Mouse (Mus musculus) intestine, postnatal 0 days (tissue): Measurements from ENCODE around the gene Srgap1. TPM values are rescaled to one million over a fixed set of nuclear protein-coding genes. Genes with fewer than 3 reads are reported as not detected.

ENCODE experiments used
- ATAC-seq: fragments of 200-750 bp; cut with Nextera tagmentation; 2 replicates; pipeline ENCODE4 v1.8.0; 2017; ENCODE audit warnings: mild to moderate bottlenecking, moderate TSS enrichment, moderate library complexity
- H3K27ac ChIP-seq: fragments of 300-500 bp; sonication (generic); 2 replicates; pipeline ENCODE4 v1.5.1; 2014; ENCODE audit warnings: mild to moderate bottlenecking, low read depth, low read length, moderate library complexity
- H3K27me3 ChIP-seq: fragments of 300-500 bp; sonication (generic); replicated peaks from 2 replicates; pipeline ENCODE4 v1.6.1; 2014; ENCODE audit warnings: low read length, mixed read lengths; ENCODE audit not compliant: control insufficient read depth, insufficient read depth
- H3K36me3 ChIP-seq: fragments of 300-500 bp; sonication (generic); 2 replicates; pipeline ENCODE4 v1.6.1; 2014; ENCODE audit warnings: mild to moderate bottlenecking, moderate library complexity; ENCODE audit not compliant: control insufficient read depth, insufficient read depth
- H3K4me1 ChIP-seq: fragments of 300-500 bp; sonication (generic); replicated peaks from 2 replicates; pipeline ENCODE4 v1.6.1; 2014; ENCODE audit warnings: antibody characterized with exemption, low read length, mixed read lengths; ENCODE audit not compliant: control insufficient read depth, insufficient read depth
- H3K4me2 ChIP-seq: fragments of 300-500 bp; sonication (generic); replicated peaks from 2 replicates; pipeline ENCODE4 v1.6.1; 2014; ENCODE audit warnings: low read depth, mild to moderate bottlenecking, moderate library complexity
- H3K4me3 ChIP-seq: fragments of 300-500 bp; sonication (generic); 2 replicates; pipeline ENCODE4 v1.5.1; 2014; ENCODE audit warnings: low read depth, low read length
- H3K9ac ChIP-seq: fragments of 300-500 bp; sonication (generic); 2 replicates; pipeline ENCODE4 v1.6.1; 2014; ENCODE audit warnings: mild to moderate bottlenecking, low read depth, low read length
- H3K9me3 ChIP-seq: fragments of 300-500 bp; sonication (generic); 2 replicates; pipeline ENCODE4 v1.6.1; 2016; ENCODE audit warnings: mixed run types; ENCODE audit not compliant: control insufficient read depth
- CTCF ChIP-seq: sonication (generic); IDR thresholded peaks from 2 replicates; pipeline ENCODE4 v1.5.1; 2016; ENCODE audit warnings: low read depth, mild to moderate bottlenecking, control low read depth, antibody characterized with exemption, moderate library complexity
- WGBS: fragments of 180-500 bp; shearing (Covaris S2); extraction: QIAGEN DNeasy Blood & Tissue Kit; methylation state at CpG from one replicate; pipeline ENCODE4 v1.1.7; 2014; 5-methylcytosine and 5-hydroxymethylcytosine counted together
- polyA plus RNA-seq: library from polyadenylated mRNA; unstranded; fragments of >200 nt; fragmentation: Nextera tagmentation; extraction: Ambion mirVana; gene quantifications from 2 replicates; pipeline ENCODE4 v1.2.1, GENCODE M21; 2015

Srgap1 gene
- polyA plus RNA-seq, 1 experiment from 2014 or later = 2.6 TPM

DNA sequence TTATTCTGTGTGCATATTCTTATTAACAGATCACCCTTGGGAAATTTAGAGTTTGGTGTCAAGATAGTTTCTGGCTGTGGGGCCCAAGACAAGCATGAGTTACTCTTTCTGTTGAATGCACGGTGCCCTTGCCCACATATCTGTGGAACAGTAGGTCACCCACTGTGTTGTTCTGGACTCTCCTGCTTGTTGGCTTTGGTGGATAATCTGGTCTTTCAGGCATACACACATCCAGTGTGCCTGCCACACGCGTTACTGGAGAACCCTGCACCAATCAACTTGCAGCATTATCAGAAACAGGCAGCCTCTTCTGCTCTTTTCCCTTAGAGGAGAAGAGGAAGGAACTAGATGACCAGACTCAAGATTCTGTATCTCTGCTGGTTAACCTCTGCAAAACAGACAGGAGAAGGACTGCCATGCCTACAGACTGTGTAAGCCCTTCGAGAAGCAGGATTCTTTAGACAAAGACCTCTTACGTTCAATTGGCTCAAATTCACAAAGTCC is 217.3 kb downstream of the Srgap1 start:
- TF ChIP-seq CTCF = no peak
- H3K4me1 ChIP-seq = no peaks in the 10 kb centered on the region

DNA sequence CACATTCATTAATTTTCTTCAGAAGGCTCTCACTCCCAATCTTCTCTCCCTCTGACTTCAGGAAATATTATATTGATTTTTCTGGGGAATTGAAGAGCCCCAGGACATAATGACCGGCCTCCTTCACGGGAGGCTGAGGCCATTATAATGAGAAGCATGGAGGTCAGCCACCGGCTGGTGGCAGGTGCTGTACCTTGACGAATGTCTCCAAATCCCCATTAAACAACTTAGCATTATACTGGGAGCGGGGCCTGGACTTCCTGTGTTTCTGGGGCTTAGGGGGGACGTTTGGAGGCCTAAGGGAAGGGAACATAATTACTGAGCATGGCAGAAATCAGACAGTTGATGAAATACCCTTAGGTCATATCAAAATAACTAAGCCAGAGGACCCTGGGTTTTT is 218.1 kb downstream of the Srgap1 start:
- no peak for ATAC-seq
- Histone ChIP-seq H3K9ac (no peak overlapping the region), H3K9me3 (no peaks in the 10 kb centered on the region), H3K27me3 (no peaks in the 10 kb centered on the region), H3K4me2 (no peak overlapping the region), H3K4me3 (no peak overlapping the region), H3K27ac (no peak overlapping the region), H3K36me3 (no peaks in the 10 kb centered on the region), H3K4me1 (no peaks in the 10 kb centered on the region)
- WGBS = 59% methylated on average over 6 of the region's 6 CpGs
- no peak for TF ChIP-seq CTCF

More for the DNA sequence above, 217.3 kb downstream of the Srgap1 start:
- Histone ChIP-seq H3K9ac (no peak overlapping the region), H3K36me3 (no peaks in the 10 kb centered on the region), H3K4me3 (no peak overlapping the region), H3K27ac (no peak overlapping the region), H3K4me2 (no peak overlapping the region), H3K27me3 (no peaks in the 10 kb centered on the region), H3K9me3 (no peaks in the 10 kb centered on the region)
- 88% methylated on average over 5 of the region's 5 CpGs for WGBS
- no peak for ATAC-seq

DNA sequence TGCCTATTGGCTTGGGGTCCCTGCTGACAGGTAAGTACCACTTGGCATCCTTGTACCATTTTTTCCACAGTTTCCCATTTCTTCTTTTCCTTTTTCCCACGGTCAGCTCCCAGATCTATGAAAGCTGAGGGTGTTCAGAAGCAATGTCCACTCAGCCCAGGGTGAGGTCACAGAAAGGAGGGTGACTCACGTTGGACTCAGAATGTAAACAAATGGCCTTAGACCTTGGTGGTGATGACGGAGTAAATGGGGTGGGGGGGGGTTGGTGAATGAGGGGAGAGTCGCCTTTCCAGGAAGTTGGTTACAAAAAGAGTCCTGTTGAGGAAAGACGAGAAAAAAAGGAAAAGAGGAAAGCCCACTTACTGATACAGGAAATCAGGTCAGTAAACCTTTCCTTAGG is 224.4 kb downstream of the Srgap1 start:
- H3K36me3 ChIP-seq = no peaks in the 10 kb centered on the region
- no peaks in the 10 kb centered on the region for H3K9me3 ChIP-seq
- H3K27me3 ChIP-seq = no peaks in the 10 kb centered on the region
- ATAC-seq = no peak
- H3K4me1 ChIP-seq = no peaks in the 10 kb centered on the region
- TF ChIP-seq CTCF = no peak
- no peak overlapping the region for H3K4me3 ChIP-seq
- no peak overlapping the region for H3K27ac ChIP-seq
- H3K4me2 ChIP-seq = no peak overlapping the region
- WGBS = 40% methylated on average over 5 of the region's 5 CpGs
- no peak overlapping the region for H3K9ac ChIP-seq

DNA sequence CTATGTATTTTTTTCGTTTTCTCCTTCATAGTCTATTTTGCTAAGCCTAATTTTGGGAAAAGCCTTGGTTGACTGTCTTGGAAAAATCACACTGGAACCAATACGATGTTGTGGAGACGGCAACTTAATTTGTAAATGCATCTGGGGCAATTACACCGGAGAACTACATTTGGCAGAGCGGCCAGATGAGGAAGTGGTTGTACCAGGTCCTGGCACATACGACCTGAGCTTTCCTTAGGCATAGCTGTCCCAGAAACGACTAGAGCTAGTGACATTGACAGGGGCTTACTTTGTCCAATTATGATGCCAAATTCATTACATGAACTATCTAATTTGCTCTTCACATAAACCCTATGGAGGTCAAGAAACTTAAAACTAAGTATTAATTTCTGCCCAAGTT is 226.3 kb downstream of the Srgap1 start:
- no peak overlapping the region for H3K4me3 ChIP-seq
- no peak overlapping the region for H3K4me2 ChIP-seq
- no peaks in the 10 kb centered on the region for H3K36me3 ChIP-seq
- WGBS = 87% methylated on average over 7 of the region's 7 CpGs
- no peak for TF ChIP-seq CTCF
- H3K9ac ChIP-seq = no peak overlapping the region
- H3K27me3 ChIP-seq = no peaks in the 10 kb centered on the region
- no peaks in the 10 kb centered on the region for H3K4me1 ChIP-seq
- no peak overlapping the region for H3K27ac ChIP-seq
- ATAC-seq = no peak
- no peaks in the 10 kb centered on the region for H3K9me3 ChIP-seq

DNA sequence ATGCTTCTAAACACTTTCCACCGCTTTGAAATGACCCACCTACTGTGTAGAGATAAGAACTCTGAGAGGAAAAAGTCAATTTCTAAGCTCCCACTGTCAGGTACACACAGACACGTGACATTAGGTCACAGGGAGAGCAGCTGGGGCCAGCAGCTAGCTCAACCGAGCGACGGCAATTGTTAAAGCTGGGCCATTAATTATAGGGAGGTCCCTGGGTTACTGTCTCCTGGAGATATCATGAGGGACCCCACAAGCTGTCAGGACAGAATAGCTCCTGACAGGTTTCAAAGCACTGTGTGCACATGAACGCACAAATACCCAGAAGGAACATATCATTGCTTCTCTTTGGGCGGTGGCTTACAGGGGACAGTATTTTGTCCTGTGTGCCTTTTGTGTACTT is 229.1 kb downstream of the Srgap1 start:
- Histone ChIP-seq H3K4me2 (no peak overlapping the region), H3K27ac (no peak overlapping the region), H3K4me1 (no peaks in the 10 kb centered on the region), H3K9me3 (no peaks in the 10 kb centered on the region), H3K36me3 (no peaks in the 10 kb centered on the region), H3K27me3 (no peaks in the 10 kb centered on the region), H3K9ac (no peak overlapping the region), H3K4me3 (no peak overlapping the region)
- WGBS = 57% methylated on average over 7 of the region's 7 CpGs
- ATAC-seq = no peak
- TF ChIP-seq CTCF = no peak

DNA sequence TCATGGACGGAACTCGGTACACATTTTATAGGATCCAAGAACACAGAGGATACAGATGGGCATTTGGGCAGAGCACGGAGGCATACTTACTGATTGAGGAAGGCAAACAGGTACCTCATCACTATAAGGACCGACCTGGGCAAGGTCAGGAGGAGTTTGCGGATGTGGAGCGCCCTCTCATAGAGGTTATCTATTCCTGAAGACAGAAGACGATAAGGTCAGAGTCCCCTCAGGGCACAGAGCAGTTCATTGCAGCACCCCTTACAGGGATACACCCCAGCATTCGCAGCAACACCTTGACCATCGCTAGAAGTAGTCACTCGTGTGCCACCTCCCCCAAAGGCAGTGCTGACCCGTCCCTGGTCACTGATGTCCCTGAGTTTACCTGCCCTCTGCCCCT is 239.3 kb downstream of the Srgap1 start:
- no peak overlapping the region for H3K9ac ChIP-seq
- no peaks in the 10 kb centered on the region for H3K27me3 ChIP-seq
- no peak overlapping the region for H3K27ac ChIP-seq
- no peaks in the 10 kb centered on the region for H3K9me3 ChIP-seq
- H3K4me1 ChIP-seq = no peaks in the 10 kb centered on the region
- no peak overlapping the region for H3K4me3 ChIP-seq
- no peak overlapping the region for H3K4me2 ChIP-seq
- no peak for ATAC-seq
- 85% methylated on average over 11 of the region's 11 CpGs for WGBS
- no peak for TF ChIP-seq CTCF
- H3K36me3 ChIP-seq = peaks cover 6% of the 10 kb centered on the region; the same call in 1 of the 2 replicates

DNA sequence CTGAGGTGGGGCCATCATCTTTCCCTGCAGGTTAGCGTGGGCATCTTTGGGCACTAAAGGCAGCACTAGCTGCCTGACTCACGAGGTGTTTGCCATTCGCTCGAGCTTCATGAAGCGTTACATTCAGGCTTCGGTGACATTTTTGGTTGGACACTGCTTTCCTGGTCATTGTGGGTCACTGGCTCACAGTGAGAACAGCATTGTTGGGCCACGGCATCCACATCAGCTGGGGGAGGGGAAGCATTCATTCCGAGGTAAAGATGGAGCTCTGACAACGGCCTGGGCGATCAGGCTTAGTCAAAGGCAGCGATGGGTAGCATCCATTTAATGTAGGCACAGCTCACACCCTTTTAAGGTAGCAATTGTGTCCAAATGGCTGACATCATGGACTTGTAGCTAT is 240.3 kb downstream of the Srgap1 start:
- Histone ChIP-seq H3K4me1 (no peaks in the 10 kb centered on the region), H3K9me3 (no peaks in the 10 kb centered on the region), H3K4me2 (no peak overlapping the region), H3K27me3 (no peaks in the 10 kb centered on the region), H3K27ac (no peak overlapping the region), H3K4me3 (no peak overlapping the region), H3K36me3 (peaks cover 6% of the 10 kb centered on the region; the same call in 1 of the 2 replicates), H3K9ac (no peak overlapping the region)
- no peak for TF ChIP-seq CTCF
- no peak for ATAC-seq
- 90% methylated on average over 11 of the region's 11 CpGs for WGBS
